Mouse (Mus musculus) spleen, postnatal 14 days (tissue): ENCODE data around the gene Klf1.
"Not testable (repeated sequence)": the region's sequence is repeated elsewhere in the genome, so short reads cannot be mapped to it uniquely, and the experiment has no call there.

Experiments used
- DNase-seq, 2 experiments: peaks; one replicate each; pipeline ENCODE4 v3.0.0; 2021 to 2022; ENCODE audit warnings: low spot score in 2 of 2

The Klf1 gene

GRCm38 (mm10) chr8:84907493-84907892, 5.8 kb downstream of the Klf1 start:
- DNase-seq, result no peak

GRCm38 (mm10) chr8:84907979-84908378, 6.3 kb downstream of the Klf1 start:
- not testable (repeated sequence) for DNase-seq

- peak; percentile 92 to 94 for DNase-seq
These were observed 6.9 kb downstream of the Klf1 start, which contains the start of gene Dnase2a for GRCm38 (mm10) chr8:84908421-84909161. Dnase2a (plus strand) TSS chr8:84908560.

GRCm38 (mm10) chr8:84909162-84909767, 7.5 kb downstream of the Klf1 start:
- DNase-seq, result no peak

GRCm38 (mm10) chr8:84909949-84910348, 8.2 kb downstream of the Klf1 start:
- DNase-seq, result no peak

DNA sequence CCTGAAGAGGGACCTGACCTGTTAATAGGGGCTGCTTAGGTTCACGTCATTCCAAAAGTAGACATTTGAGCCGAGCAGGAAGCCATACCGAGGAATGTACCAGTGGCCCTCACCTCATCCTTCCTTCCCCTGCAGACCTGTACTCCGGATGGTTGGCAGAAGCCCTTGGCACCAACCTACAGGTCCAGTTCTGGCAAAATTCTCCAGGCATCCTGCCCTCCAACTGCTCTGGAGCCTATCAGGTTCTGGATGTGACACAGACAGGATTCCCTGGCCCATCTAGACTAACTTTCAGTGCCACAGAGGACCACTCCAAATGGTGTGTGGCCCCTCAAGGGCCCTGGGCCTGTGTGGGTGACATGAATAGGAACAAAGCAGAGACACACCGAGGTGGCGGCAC, 8.8 kb downstream of the Klf1 start:
- no peak for DNase-seq

GRCm38 (mm10) chr8:84911854-84912253, 10.1 kb downstream of the Klf1 start:
- no peak for DNase-seq

GRCm38 (mm10) chr8:84912391-84912790, 10.7 kb downstream of the Klf1 start:
- no peak for DNase-seq

GRCm38 (mm10) chr8:84912895-84913501, 11.3 kb downstream of the Klf1 start:
- DNase-seq, result peak; percentile 75 to 76

GRCm38 (mm10) chr8:84913502-84913900, 11.8 kb downstream of the Klf1 start:
- DNase-seq, result no peak

GRCm38 (mm10) chr8:84913960-84914359, 12.2 kb downstream of the Klf1 start:
- DNase-seq, result peak in 1 of 2 experiments; percentile 50

DNA sequence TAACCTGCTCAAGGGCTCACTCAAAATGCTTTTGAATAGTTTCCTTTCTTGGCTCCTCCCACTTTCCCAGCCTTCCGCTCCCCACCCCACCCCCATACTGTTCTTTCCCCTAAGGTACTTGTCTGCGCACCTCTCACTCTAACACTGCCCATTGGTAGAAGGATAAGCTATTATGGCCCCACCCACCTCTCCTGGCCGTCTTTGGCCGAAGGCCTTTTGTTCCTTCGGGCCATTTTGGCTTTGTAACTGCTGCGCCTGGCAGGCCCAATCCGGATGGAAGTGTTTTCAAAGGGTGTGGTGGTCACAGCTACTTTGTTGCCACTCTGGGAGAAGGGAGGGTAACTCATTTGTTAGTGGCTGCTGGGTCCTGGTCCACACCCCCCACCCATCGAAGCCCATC, 13.5 kb downstream of the Klf1 start:
- DNase-seq, result no peak

GRCm38 (mm10) chr8:84917781-84918180, 16.1 kb downstream of the Klf1 start:
- no peak for DNase-seq

GRCm38 (mm10) chr8:84918646-84919045, 16.9 kb downstream of the Klf1 start:
- DNase-seq, result no peak

DNA sequence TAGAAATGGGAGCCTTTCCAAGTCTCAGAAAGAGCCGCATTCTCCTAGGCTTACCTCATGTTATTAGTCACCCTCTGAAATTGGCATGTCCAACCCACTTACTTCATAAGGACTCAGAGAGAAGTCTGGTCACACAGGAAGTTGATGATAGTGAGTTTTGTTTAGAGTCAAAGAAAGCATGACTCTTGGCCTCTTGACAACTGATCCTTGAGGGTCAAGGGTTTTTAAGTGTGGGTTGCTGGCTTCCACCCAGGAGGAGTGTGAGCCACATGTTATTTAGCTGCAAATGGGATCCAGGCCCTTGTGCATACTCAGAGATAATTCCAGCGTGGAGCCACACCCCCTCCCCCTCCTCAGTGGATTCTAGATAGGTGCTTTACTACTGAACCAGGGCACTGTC, 19.9 kb downstream of the Klf1 start:
- DNase-seq, result no peak

DNA sequence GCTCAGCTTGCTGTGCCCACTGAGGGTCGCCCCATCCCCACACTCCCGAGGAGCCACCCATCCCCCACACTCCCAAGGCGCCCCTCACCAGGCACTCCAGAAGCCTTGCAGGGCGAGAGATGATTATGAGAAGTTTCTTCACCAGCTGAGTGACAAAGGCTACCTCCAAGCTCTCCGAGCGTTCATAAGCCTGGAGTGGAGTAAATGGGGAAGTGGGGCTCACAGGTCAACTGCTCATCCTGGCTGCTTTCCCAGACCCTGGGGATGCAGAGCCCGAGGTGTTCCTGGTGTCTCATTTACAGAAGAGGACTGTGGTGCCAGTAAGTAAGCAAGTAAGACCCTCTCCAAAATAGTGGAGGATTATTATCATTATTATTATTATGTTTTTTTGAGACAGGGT, 23.8 kb downstream of the Klf1 start:
- DNase-seq, result no peak

DNA sequence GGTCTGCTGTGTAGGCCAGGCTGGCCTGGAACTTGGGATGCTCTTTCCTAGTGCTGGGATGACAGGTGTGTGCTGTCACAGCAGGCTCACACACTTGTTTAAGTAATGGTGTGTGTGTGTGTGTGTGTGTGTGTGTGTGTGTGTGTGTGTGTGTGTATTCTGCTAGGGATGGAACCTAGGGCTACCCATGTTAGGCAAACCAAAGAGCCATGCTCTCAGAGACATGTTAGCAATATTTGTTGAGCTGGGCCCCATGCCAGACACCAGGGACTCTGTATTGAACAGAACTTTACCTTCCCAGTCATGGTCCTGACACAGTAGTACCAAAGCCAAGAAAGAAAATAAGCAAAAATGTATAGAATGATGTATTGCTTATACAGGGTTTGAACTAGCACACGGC, 25.8 kb downstream of the Klf1 start:
- DNase-seq, result no peak

DNA sequence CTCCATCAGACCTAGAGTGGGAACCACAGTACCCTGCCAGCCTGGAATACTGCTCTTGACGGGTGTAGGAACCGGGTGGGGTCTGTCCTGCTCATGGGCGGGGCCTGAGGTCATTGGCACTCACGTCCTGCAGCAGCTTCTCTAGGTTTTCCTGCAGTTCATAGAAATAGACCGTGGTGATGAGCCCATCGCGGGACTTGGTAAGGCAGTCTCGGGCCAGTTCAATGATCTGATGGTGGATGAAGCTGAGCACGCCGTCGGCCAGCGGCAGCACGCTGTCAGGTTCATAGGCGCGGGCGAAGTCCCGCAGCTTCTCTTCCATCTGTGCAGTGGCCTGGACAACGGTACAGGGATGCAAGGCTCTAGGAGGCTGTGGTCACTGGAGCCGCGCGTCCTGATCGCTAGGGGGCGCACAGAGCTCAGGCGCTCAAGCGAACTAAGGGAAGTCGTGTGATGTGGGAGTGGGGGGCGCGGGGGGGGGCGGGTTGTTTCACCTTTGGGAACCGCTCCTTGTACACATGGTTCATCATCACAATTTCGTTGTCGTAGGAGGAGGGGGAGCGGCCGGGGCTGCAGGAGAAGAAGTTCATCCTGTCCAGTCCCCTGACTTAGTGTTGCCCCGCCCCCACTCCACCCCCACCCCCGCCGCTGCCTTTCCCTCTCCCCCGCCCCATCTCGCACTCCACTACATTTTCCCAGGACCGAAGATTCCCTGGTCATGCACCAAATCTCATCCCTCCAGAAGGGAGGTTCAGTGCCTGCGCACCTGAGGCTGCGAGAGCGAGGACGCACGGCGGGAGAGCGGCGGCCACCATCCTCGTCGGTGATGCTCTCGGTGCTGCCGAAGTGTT, 27.0 kb downstream of the Klf1 start:
- peak; percentile 43 to 60 for DNase-seq

DNA sequence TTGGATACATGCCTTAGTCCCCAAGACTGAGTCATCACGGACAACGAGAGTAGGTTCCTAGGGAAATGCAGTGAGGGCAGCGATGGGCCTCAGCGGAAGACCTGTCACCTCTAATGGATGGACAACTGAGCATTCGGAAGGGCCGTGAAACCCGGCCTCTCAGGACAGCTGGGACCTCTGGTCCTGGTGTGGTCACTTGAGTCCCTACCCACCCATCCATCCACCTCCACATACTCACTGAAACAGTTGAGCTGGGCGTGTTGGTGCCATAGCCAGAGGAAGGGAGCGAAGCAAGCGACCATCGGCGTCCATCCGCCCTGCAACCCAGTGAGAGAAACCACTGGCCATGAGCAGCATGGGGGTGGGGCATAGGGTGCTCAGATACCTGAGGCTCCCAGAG, 28.9 kb downstream of the Klf1 start:
- DNase-seq, result no peak

DNA sequence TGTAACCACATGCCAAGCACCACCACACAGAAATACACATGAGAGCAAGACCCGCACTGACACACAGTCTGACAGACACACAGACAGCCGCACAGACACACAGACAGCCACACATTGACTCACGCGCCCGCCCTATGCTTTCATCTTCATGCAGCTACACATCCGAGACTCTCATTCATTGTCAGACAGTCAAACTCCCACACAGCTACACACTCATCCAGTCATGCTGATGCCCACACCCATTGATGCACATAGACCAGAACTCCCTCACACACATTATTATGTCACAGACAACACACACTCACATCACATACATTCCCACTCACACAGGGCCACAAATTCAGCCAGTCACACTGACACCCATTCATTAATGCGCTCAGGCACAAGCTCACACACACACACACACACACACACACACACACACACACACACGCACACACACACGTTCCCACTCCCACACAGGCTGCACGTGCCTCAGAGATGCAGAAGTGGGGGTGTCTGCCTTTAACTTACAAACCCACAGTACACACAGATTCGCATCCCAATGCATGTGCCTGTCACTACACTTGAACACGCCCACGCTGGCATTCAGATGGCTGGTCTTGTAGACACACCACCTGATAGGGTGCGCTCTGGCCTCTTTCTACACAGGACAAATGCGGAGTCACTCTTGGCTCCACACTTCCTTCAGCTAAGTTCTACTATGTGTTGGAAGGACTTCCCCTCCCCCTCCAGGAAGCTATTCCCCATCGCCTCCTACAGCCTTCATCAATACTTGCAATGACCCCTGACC, 32.2 kb downstream of the Klf1 start:
- DNase-seq, result no peak

- DNase-seq, result no peak
These were observed 33.1 kb downstream of the Klf1 start for GRCm38 (mm10) chr8:84934860-84935259.
